Mouse (Mus musculus): ENCODE measurements at regions not wholly inside any gene's neighbourhood (a gene's known extent, or its start where the extent isn't known, plus 50 kb on each side); places are given as distances from the start of the nearest gene placed in this dataset.

DNA sequence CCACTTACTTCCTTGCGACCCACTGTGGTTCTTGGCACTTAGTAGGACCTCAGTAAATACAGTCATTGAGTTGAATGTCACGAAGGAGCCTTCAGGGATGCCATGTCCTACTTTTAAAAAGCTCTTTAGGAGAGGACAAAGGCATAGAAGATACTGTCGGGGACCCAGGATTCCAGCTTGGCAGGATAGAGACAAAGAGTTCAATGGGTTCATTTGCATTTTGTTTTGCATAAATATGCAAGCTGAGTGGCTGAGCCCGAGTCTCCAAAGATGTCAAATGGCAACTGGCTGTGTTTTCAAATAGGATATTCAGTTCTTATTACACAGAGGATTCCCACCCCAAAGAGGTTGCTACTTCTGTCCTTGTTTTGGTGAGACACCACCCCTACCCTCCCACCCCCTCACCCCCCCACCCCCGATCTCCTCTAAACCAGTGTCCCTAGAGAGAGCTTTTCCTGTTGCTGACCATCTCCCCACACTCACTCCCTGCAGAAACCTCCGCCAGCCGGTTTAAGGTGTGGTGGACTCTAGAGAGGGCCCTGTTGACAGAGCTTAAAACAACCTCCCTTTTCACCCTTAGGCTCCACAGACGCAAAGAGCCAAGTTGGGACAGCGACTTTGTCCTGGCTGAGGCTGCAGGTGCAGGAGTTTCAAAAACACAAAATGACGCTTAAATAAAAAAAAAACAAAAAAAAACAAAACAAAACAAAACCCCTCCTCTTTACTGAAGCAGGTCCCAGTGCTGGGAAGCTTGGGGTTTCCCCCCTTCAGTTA lies 57.9 kb downstream of the Sox9 start:
- Histone ChIP-seq H3K36me3 (ENCODE audit: poor library complexity, severe bottlenecking) (no peaks in the 10 kb centered on the region), H3K9ac (peak overlapping the region; percentile 6; the same call in 1 of the 2 replicates), H3K9me3 (replicated peaks) (no peaks in the 10 kb centered on the region), H3K4me1 (peaks cover 21% of the 10 kb centered on the region), H3K27me3 (no peaks in the 10 kb centered on the region), H3K4me2 (peak overlapping the region; percentile 46), H3K4me3 (no peak overlapping the region), H3K27ac (peak overlapping the region; percentile 87)
- ATAC-seq: peak; percentile 76
- WGBS: 5% methylated on average over 10 of the region's 10 CpGs

DNA sequence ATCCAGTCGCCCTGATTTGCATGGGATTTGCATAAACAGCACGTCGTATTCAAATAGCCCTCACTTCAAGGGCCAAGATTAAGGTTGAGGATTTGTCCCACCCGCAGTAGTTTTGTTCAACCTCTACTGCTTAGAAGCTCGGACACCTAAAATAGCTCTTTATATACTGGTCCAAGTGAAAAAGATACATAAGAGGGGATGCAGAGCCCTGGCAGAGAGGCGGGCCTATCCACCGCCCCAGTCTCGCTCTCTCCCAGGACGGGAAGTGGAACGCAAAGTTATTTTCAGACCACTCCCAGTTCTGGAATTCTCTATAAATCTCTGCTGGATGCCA lies 58.4 kb downstream of the Sox9 start:
- ATAC-seq: peak; percentile 83
- peak overlapping the region; percentile 87 for H3K27ac ChIP-seq
- 5% methylated on average over 10 of the region's 10 CpGs for WGBS
- peak overlapping the region; percentile 46 for H3K4me2 ChIP-seq
- H3K4me1 ChIP-seq: peaks cover 15% of the 10 kb centered on the region
- H3K9me3 ChIP-seq (replicated peaks): no peaks in the 10 kb centered on the region
- H3K9ac ChIP-seq: peak overlapping the region; percentile 6; the same call in 1 of the 2 replicates
- H3K36me3 ChIP-seq (ENCODE audit: poor library complexity, severe bottlenecking): no peaks in the 10 kb centered on the region
- H3K4me3 ChIP-seq: no peak overlapping the region
- no peaks in the 10 kb centered on the region for H3K27me3 ChIP-seq

DNA sequence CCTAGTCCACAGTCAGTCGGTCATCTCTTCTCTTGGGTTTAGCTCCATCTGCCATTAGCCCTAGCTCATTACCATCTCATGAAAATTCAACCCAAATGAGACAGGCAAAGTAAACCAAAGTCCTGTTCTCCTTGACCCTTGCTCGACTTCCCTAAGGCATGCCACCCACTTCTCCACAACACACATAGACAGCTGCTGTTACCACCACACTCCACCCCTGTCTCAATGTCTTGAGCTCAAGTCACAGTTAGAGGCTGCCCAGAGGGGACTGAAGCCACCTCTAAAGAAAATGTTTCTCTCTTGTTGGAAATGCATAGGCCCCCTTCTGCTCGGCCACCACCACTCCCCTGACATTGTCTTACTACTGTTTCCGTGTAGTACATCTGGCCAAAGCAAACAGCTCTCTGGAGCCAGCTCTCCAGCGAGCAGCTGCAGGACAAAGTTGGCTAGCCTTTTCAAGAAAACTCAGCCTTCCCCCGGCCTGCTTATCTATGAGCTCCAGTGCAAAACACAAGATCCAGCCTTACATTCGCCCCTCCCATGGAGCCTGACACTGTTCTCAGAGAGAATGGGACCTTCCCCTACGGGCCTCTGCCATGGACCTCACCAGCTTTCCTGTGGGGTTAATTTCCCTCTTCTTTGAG lies 62.4 kb downstream of the Sox9 start:
- WGBS: 89% methylated on average over 8 of the region's 8 CpGs
- H3K36me3 ChIP-seq (ENCODE audit: poor library complexity, severe bottlenecking): no peaks in the 10 kb centered on the region
- H3K4me1 ChIP-seq: peaks cover 12% of the 10 kb centered on the region
- no peak overlapping the region for H3K4me2 ChIP-seq
- H3K4me3 ChIP-seq: no peak overlapping the region
- no peaks in the 10 kb centered on the region for H3K27me3 ChIP-seq
- ATAC-seq: no peak
- H3K27ac ChIP-seq: no peak overlapping the region
- no peaks in the 10 kb centered on the region for H3K9me3 ChIP-seq (replicated peaks)
- H3K9ac ChIP-seq: no peak overlapping the region

DNA sequence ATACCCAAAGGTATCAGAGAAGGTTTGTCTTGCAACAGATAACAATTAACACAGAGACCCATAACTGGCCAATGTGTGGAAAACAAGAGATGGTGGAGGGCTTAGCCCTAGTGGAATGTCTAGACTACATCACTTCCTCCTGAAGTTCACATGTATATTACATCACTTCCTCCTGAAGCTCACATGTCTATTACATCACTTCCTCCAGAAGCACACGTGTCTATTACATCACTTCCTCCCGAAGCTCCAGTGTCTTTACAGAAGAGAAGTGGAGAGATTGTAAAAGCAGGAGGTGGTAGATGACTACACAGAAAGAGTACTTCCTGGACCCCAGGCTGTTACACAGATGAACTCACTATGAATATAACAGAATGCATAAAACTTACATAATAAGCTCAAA lies 65.1 kb downstream of the Sox9 start:
- Histone ChIP-seq H3K4me1 (no peaks in the 10 kb centered on the region), H3K27ac (no peak overlapping the region), H3K4me2 (no peak overlapping the region), H3K9me3 (replicated peaks) (no peaks in the 10 kb centered on the region), H3K36me3 (ENCODE audit: poor library complexity, severe bottlenecking) (no peaks in the 10 kb centered on the region), H3K9ac (no peak overlapping the region), H3K4me3 (no peak overlapping the region), H3K27me3 (no peaks in the 10 kb centered on the region)
- WGBS: 91% methylated on average over 2 of the region's 2 CpGs
- no peak for ATAC-seq

DNA sequence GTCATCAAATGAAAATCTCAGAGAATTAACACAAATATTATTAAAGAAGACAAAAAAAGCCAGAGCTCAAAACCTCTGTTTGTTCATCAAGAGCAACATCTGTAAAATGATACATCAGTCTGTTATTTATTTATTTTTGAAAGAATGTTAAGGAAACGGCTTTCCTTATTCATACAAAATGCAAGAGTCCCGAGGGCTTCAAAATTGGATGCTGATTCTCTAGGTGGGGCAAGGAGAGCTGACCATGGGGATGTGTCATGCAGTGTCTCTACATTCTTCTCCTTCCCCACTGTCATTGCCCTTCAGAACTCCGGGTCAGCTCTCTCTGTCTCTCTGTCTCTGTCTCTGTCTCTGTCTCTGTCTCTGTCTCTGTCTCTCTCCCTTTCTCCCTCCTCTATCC lies 65.8 kb downstream of the Sox9 start:
- H3K27ac ChIP-seq: no peak overlapping the region
- H3K9ac ChIP-seq: no peak overlapping the region
- no peak overlapping the region for H3K4me2 ChIP-seq
- no peak for ATAC-seq
- no peaks in the 10 kb centered on the region for H3K4me1 ChIP-seq
- no peaks in the 10 kb centered on the region for H3K36me3 ChIP-seq (ENCODE audit: poor library complexity, severe bottlenecking)
- no peaks in the 10 kb centered on the region for H3K27me3 ChIP-seq
- H3K4me3 ChIP-seq: no peak overlapping the region
- 84% methylated on average over 3 of the region's 3 CpGs for WGBS
- H3K9me3 ChIP-seq (replicated peaks): no peaks in the 10 kb centered on the region

DNA sequence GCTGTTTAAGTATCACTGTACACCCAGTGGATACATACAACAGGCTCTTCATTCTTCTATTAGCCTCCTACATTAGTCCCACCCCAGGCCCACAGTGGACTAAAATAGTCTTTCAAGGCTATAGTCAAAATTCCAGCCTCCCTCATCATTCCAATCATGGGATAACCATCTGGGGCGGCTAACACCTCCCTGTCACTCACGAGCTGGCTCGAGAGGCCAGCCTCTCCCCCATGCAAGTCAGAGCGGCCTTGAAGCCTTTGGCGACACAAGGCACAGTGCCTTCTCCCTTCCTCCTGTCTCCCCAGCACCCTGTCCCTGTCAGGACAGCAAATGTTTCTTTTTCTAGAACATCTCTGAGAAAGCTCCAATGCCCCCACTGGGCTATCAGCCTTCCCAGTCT lies 68.0 kb downstream of the Sox9 start:
- H3K9ac ChIP-seq: no peak overlapping the region
- no peak for ATAC-seq
- H3K36me3 ChIP-seq (ENCODE audit: poor library complexity, severe bottlenecking): no peaks in the 10 kb centered on the region
- H3K4me2 ChIP-seq: no peak overlapping the region
- H3K27me3 ChIP-seq: no peaks in the 10 kb centered on the region
- no peak overlapping the region for H3K4me3 ChIP-seq
- H3K4me1 ChIP-seq: no peaks in the 10 kb centered on the region
- WGBS: 83% methylated on average over 5 of the region's 5 CpGs
- H3K27ac ChIP-seq: no peak overlapping the region
- no peaks in the 10 kb centered on the region for H3K9me3 ChIP-seq (replicated peaks)

DNA sequence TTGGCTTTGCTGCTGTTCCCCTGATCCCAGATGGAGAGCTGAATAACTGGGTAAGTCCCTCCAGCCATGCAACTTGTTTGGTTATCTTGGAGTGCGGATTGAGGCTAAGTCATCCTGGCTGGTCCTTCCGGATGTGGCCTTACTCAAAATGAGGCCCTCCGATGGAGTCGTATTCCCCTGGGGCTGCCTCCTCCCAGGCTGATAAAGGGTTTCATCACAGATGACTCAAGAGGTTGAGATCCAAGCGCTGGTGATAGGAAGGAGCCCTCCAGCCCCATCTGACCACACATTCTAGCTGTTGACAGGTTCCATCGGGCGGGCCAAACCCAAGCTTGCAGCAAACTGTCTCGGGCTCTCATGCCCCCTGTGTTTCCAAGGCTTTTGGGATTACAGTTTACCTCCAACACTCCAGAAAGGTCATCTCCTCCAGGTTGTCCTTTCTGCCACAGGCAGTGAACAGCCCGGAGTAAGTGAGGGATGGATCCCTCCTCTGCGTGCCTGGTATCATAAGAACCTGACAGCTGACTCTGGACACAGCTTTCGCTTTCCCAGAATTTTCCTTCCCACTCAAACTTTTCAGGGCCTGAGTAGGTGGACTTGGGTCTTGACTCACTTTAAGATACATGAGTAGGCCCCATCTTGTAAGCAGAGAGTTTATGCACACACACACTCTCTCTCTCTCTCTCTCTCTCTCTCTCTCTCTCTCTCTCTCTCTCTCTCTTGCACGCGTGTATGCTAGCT lies 68.7 kb downstream of the Sox9 start:
- Histone ChIP-seq H3K4me2 (no peak overlapping the region), H3K9ac (no peak overlapping the region), H3K27me3 (no peaks in the 10 kb centered on the region), H3K4me3 (no peak overlapping the region), H3K4me1 (no peaks in the 10 kb centered on the region), H3K9me3 (replicated peaks) (no peaks in the 10 kb centered on the region), H3K36me3 (ENCODE audit: poor library complexity, severe bottlenecking) (no peaks in the 10 kb centered on the region), H3K27ac (no peak overlapping the region)
- ATAC-seq: no peak
- WGBS: 87% methylated on average over 13 of the region's 13 CpGs

DNA sequence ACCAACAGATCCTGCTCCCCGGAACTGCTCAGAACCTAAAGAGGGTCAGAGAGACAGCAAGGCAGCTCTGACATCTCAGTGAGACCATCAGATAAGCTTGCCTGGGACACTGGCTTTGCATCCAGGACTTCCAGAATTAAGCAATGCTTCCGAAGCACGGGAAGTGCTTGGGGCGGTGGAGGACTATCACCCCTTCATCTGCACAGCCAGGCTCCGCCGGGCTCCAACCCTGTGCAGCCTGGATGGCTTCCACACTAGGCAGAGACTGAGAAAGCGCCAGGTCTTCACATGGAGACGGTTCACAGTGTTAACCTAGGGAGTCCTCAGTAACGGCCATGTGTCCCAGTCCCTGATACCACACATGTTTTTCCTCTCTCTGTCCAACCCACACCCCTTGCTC lies 69.3 kb downstream of the Sox9 start:
- Histone ChIP-seq H3K27ac (no peak overlapping the region), H3K9ac (no peak overlapping the region), H3K9me3 (replicated peaks) (no peaks in the 10 kb centered on the region), H3K27me3 (no peaks in the 10 kb centered on the region), H3K36me3 (ENCODE audit: poor library complexity, severe bottlenecking) (no peaks in the 10 kb centered on the region), H3K4me2 (no peak overlapping the region), H3K4me3 (no peak overlapping the region), H3K4me1 (no peaks in the 10 kb centered on the region)
- no peak for ATAC-seq
- WGBS: 85% methylated on average over 9 of the region's 9 CpGs

DNA sequence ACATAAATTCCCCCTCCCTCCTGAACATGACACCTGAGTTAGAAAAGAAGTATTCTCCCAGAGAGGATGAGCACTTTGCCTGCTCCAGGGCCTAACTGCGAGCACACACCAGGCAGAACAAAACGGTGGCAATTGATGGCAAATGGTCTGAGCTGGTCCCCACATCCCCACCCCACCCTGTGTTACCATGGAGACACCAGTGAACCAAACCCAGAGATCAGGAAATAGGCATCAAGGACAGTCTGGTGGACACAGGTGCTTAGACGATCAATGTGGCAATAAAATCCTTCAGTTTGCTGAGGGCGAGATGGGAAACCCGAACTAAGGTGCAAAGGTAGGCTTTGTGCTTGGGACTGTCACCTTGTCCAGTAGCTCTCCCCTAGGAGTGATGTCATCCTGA lies 74.0 kb downstream of the Sox9 start:
- H3K9ac ChIP-seq: no peak overlapping the region
- WGBS: 77% methylated on average over 5 of the region's 5 CpGs
- H3K27me3 ChIP-seq: no peaks in the 10 kb centered on the region
- H3K4me1 ChIP-seq: peaks cover 17% of the 10 kb centered on the region
- no peak overlapping the region for H3K27ac ChIP-seq
- no peak for ATAC-seq
- H3K36me3 ChIP-seq (ENCODE audit: poor library complexity, severe bottlenecking): no peaks in the 10 kb centered on the region
- no peak overlapping the region for H3K4me3 ChIP-seq
- H3K4me2 ChIP-seq: no peak overlapping the region
- 0 out of 2 replicates have a peak, but pooled peaks cover 3% of the 10 kb centered on the region for H3K9me3 ChIP-seq (replicated peaks)

DNA sequence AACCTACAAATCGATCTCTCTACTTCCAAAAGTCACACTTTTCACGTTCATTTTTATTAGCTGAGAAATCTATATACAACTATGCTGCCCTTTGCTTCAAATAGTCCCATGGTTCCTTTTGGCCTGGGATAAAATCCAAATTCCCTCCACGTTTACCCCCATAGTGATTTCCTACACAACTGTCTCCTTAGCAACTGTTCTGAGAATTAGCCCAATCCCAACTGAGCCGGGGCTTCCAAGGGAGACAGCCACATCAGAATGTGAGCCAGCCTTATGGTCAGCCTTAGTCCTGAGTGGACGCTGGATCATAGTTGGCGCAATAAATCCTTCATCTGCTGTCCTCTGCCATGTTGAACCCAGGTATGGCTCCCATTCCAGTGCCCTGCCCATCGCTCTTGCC lies 77.3 kb downstream of the Sox9 start:
- H3K27ac ChIP-seq: no peak overlapping the region
- WGBS: 84% methylated on average over 7 of the region's 7 CpGs

DNA sequence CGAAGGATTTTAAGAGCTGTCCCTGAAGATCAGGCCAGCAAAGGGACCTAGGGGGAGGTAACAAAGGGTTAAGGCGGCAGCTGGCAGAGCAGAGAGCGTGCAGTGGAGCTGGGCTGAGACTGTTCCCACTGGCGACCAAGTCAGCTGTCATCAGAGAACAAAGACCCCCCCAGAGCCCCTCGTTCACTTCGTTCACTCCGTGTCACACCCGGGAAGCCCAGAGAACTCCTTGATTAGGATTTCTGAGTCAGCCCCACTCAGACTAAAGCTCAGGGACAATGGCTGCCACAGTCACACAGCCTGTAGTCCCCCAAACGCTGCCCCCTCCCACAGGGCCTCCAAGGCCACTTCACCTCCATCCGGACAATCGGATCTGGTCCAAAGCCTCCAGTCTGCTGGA lies 78.8 kb downstream of the Sox9 start:
- peaks cover 23% of the 10 kb centered on the region for H3K4me1 ChIP-seq
- H3K4me2 ChIP-seq: peak overlapping the region; percentile 24; the same call in 1 of the 2 replicates
- H3K9ac ChIP-seq: peak overlapping the region; percentile 18; the same call in 1 of the 2 replicates
- peak; percentile 96 for ATAC-seq
- H3K27me3 ChIP-seq: 0 out of 2 replicates have a peak, but pooled peaks cover 3% of the 10 kb centered on the region
- H3K9me3 ChIP-seq (replicated peaks): 0 out of 2 replicates have a peak, but pooled peaks cover 3% of the 10 kb centered on the region
- no peak overlapping the region for H3K4me3 ChIP-seq
- peak overlapping the region; percentile 81 for H3K27ac ChIP-seq
- H3K36me3 ChIP-seq (ENCODE audit: poor library complexity, severe bottlenecking): no peaks in the 10 kb centered on the region
- WGBS: 6% methylated on average over 11 of the region's 11 CpGs

More for the DNA sequence above, 77.3 kb downstream of the Sox9 start:
- no peak overlapping the region for H3K4me2 ChIP-seq
- ATAC-seq: no peak
- peaks cover 23% of the 10 kb centered on the region for H3K4me1 ChIP-seq
- H3K4me3 ChIP-seq: no peak overlapping the region
- H3K27me3 ChIP-seq: 0 out of 2 replicates have a peak, but pooled peaks cover 3% of the 10 kb centered on the region
- H3K9ac ChIP-seq: no peak overlapping the region
- no peaks in the 10 kb centered on the region for H3K36me3 ChIP-seq (ENCODE audit: poor library complexity, severe bottlenecking)
- H3K9me3 ChIP-seq (replicated peaks): 0 out of 2 replicates have a peak, but pooled peaks cover 3% of the 10 kb centered on the region

DNA sequence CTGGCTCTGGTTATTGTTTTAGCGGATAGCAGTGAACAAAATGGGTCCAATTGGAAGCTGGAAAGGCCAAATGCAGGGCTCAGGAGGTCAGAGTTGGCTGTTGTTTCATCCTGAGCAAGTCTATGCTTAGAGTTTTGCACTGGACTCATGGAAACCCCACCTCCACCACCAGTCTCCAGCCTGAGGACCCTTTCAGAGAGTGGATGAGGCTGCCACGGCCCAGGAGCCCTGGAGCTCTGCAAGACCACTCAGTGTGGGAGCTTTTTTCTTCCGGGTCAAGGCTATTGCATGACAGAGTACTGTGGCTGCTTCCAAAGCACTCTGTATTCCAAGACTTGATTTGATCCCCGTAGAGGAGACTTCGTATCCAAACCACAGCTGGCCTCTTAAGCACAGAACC lies 79.2 kb downstream of the Sox9 start:
- Histone ChIP-seq H3K27me3 (0 out of 2 replicates have a peak, but pooled peaks cover 3% of the 10 kb centered on the region), H3K4me3 (no peak overlapping the region), H3K4me2 (peak overlapping the region; percentile 24; the same call in 1 of the 2 replicates), H3K27ac (peak overlapping the region; percentile 81), H3K9ac (peak overlapping the region; percentile 18; the same call in 1 of the 2 replicates), H3K4me1 (peaks cover 23% of the 10 kb centered on the region), H3K9me3 (replicated peaks) (0 out of 2 replicates have a peak, but pooled peaks cover 3% of the 10 kb centered on the region), H3K36me3 (ENCODE audit: poor library complexity, severe bottlenecking) (no peaks in the 10 kb centered on the region)
- peak; percentile 50; the same call in 1 of the 2 replicates for ATAC-seq
- 47% methylated on average over 5 of the region's 5 CpGs for WGBS
